8 mouse cellular contexts compared by ENCODE assay signal in genomic region chr9:120569721-120570333, GRCm38 (mm10). TPM values are rescaled to one million over a fixed set of nuclear protein-coding genes. Genes with fewer than 3 reads are reported as not detected.
A peak's percentile ranks its signal among the peaks of the same experiment; 100 is the strongest.
DNase-seq lines count a peak whose midpoint lies in the region; ATAC-seq and TF ChIP-seq lines count a peak whose summit lies in the region.

No protein-coding gene starts in this region.

- peak; percentile 29 to 50 for DNase-seq in cerebellum, adult 18-20 months
- peak in 1 of 2 experiments; percentile 44 for DNase-seq in layer of hippocampus, adult 2 months (ENCODE audit: low spot score in 2 of 2)
- DNase-seq in layer of hippocampus, adult 9-10 months (ENCODE audit: low spot score): no peak
- peak; percentile 34 for DNase-seq in MEL (ENCODE audit: low read depth, low spot score)
- DNase-seq in frontal cortex, postnatal 36 days (ENCODE audit: low spot score in 2 of 2): peak; percentile 19 to 62
- no peak for DNase-seq in liver, embryonic 11.5 days (ENCODE audit: low spot score)

- no peak for TF ChIP-seq RAD21 in MEL (IDR thresholded peaks at IDR 0.05; ENCODE audit: low read depth, low read length)

- no peaks in the 10 kb centered on the region for H3K9me3 ChIP-seq in MEL (replicated peaks; ENCODE audit: insufficient read depth, low read length)
- 0 out of 2 replicates have a peak, but pooled peaks cover 2% of the 10 kb centered on the region for H3K9me3 ChIP-seq in liver, embryonic 11.5 days (ENCODE audit: control insufficient read depth, low read length)

- H3K36me3 ChIP-seq in MEL (ENCODE audit: control insufficient read depth in 1 of 2, insufficient read depth in 2 of 2, low read length in 2 of 2): peaks cover 5 to 18% of the 10 kb centered on the region in 2 experiments
- H3K36me3 ChIP-seq in liver, embryonic 11.5 days (ENCODE audit: control insufficient read depth, insufficient read depth, low read length): peaks cover 23% of the 10 kb centered on the region

- H3K4me1 ChIP-seq in MEL (ENCODE audit: control insufficient read depth in 1 of 2, insufficient read depth in 2 of 2, low read length in 2 of 2): peaks cover 3 to 19% of the 10 kb centered on the region in 2 experiments; a peak in 3 of 4 replicates
- H3K4me1 ChIP-seq in liver, embryonic 11.5 days (replicated peaks; ENCODE audit: control insufficient read depth, insufficient read depth, low read length): peaks cover 18% of the 10 kb centered on the region

- no peak overlapping the region for H3K9ac ChIP-seq in MEL (ENCODE audit: control insufficient read depth, low read depth, low read length, poor library complexity, severe bottlenecking)
- H3K9ac ChIP-seq in liver, embryonic 11.5 days (ENCODE audit: low read depth, low read length): no peak overlapping the region

- H3K27me3 ChIP-seq in MEL (ENCODE audit: control insufficient read depth in 1 of 2, insufficient read depth in 2 of 2, low read length in 2 of 2): no peaks in the 10 kb centered on the region
- H3K27me3 ChIP-seq in liver, embryonic 11.5 days (replicated peaks; ENCODE audit: control insufficient read depth, insufficient read depth, low read length): no peaks in the 10 kb centered on the region

- WGBS in liver, embryonic 11.5 days: 60% methylated on average over 13 of the region's 13 CpGs

- TF ChIP-seq EP300 in MEL (IDR thresholded peaks at IDR 0.05; ENCODE audit: low read depth in 1 of 2, low read length in 2 of 2): no peak

- TF ChIP-seq CTCF in layer of hippocampus, adult 2 months (conservative IDR thresholded peaks at IDR 0.05): peak; percentile 78
- TF ChIP-seq CTCF in MEL (IDR thresholded peaks at IDR 0.05 in 2 of 3, conservative IDR thresholded peaks at IDR 0.05 in 1 of 3; ENCODE audit: control insufficient read depth in 1 of 3, insufficient read depth in 1 of 3, low read depth in 2 of 3, low read length in 3 of 3, poor library complexity in 1 of 3, severe bottlenecking in 1 of 3): peak in 1 of 3 experiments; percentile 34; a peak in 2 of 6 replicates

- TF ChIP-seq POLR2A in MEL (IDR thresholded peaks at IDR 0.05; ENCODE audit: control insufficient read depth in 1 of 2, insufficient read depth in 1 of 2, low read depth in 1 of 2, low read length in 2 of 2, poor library complexity in 1 of 2): no peak

- H3K4me3 ChIP-seq in layer of hippocampus, adult 2 months: no peak overlapping the region
- no peak overlapping the region for H3K4me3 ChIP-seq in MEL (ENCODE audit: control insufficient read depth in 1 of 2, insufficient read depth in 1 of 2, low read depth in 2 of 2, low read length in 2 of 2)
- no peak overlapping the region for H3K4me3 ChIP-seq in liver, embryonic 11.5 days (ENCODE audit: low read depth, low read length)

- ATAC-seq in cerebellum, adult (ENCODE audit: insufficient number of reproducible peaks, low FRiP score, low TSS enrichment): no peak
- no peak for ATAC-seq in liver, embryonic 11.5 days (replicated peaks; ENCODE audit: low FRiP score)
- ATAC-seq in activated CD4-positive, CD25-positive, alpha-beta regulatory T cell, adult 4 months: no peak

- peaks cover 23% of the 10 kb centered on the region for H3K79me2 ChIP-seq in MEL (ENCODE audit: control insufficient read depth, insufficient read depth, low read length, poor library complexity)

- no peak overlapping the region; the same call in 1 of the 2 replicates for H3K4me2 ChIP-seq in liver, embryonic 11.5 days

- no peak overlapping the region for H3K27ac ChIP-seq in layer of hippocampus, adult 2 months
- H3K27ac ChIP-seq in MEL (ENCODE audit: control insufficient read depth, low read depth, low read length): no peak overlapping the region
- H3K27ac ChIP-seq in liver, embryonic 11.5 days (ENCODE audit: low read depth, low read length): peak overlapping the region; percentile 86; the same call in 1 of the 2 replicates

TF ChIP-seq in MEL, 35 proteins besides CTCF, POLR2A, EP300 and RAD21:
- TF ChIP-seq USF2 (IDR thresholded peaks at IDR 0.05; ENCODE audit: borderline replicate concordance in 1 of 2, insufficient read depth in 1 of 2, low read depth in 1 of 2, low read length in 2 of 2): no peak
- TF ChIP-seq SMC3 (IDR thresholded peaks at IDR 0.05; ENCODE audit: low read depth, low read length): peak; percentile 31
- 0 out of 2 replicates have a peak, but pooled peaks have one; percentile 2 for TF ChIP-seq ZC3H11A (IDR thresholded peaks at IDR 0.05; ENCODE audit: low read depth, low read length)
- TF ChIP-seq ZKSCAN1 (IDR thresholded peaks at IDR 0.05; ENCODE audit: low read depth, low read length): no peak

RNA-seq across cellular contexts. Expression of gene Rpl14, which starts 1.4 kb away (rescaled TPM):
- total RNA-seq in layer of hippocampus, adult 2 months (2021): 100 to 1,000 TPM; 318 to 323 TPM
- 1,524 and 1,607 TPM in 2 replicates for total RNA-seq in MEL (2012; rRNA removed)
- polyA plus RNA-seq in MEL (2012; ENCODE audit: insufficient read depth in 1 of 2, insufficient read length in 2 of 2, low read depth in 1 of 2, low replicate concordance in 2 of 2, missing spikeins in 1 of 2): 100 to 1,000 TPM in 1 of 2 experiments, not detected in 1; 502 TPM
- 1,178 and 1,306 TPM in 2 replicates for polyA plus RNA-seq in liver, embryonic 11.5 days (2014; fragmentation: Nextera tagmentation; extraction: Ambion mirVana)
- polyA plus RNA-seq in activated CD4-positive, CD25-positive, alpha-beta regulatory T cell, adult 4 months (2017; shearing (Covaris generic)): 1,000 to 10,000 TPM; 2,156 to 2,621 TPM

RNA-seq across cellular contexts. Expression of gene Entpd3, which starts 30.2 kb away (rescaled TPM):
- total RNA-seq in layer of hippocampus, adult 2 months (2021): 1 to 10 TPM; 7.6 to 7.7 TPM
- total RNA-seq in MEL (2012; rRNA removed): not detected in 2 replicates
- polyA plus RNA-seq in MEL (2012; ENCODE audit: insufficient read depth in 1 of 2, insufficient read length in 2 of 2, low read depth in 1 of 2, low replicate concordance in 2 of 2, missing spikeins in 1 of 2): under 1 TPM in 1 of 2 experiments, not detected in 1; 0.03 TPM
- 0.12 and 0.22 TPM in 2 replicates for polyA plus RNA-seq in liver, embryonic 11.5 days (2014; fragmentation: Nextera tagmentation; extraction: Ambion mirVana)
- polyA plus RNA-seq in activated CD4-positive, CD25-positive, alpha-beta regulatory T cell, adult 4 months (2017; shearing (Covaris generic)): under 1 TPM in 1 of 2 experiments, not detected in 1; 0.12 TPM

Comparison
In these comparisons a context has a peak if more than half of its experiments do, and no peak if none do; other contexts are left out.
1. DNase-seq: peak in cerebellum, adult 18-20 months (2 of 2), MEL (single experiment) and frontal cortex, postnatal 36 days (2 of 2); none in layer of hippocampus, adult 9-10 months (single experiment) and liver, embryonic 11.5 days (single experiment).